Mouse (Mus musculus) spleen, adult 10 weeks (tissue): ENCODE results near the gene Tmem106c. TPM values are rescaled to one million over a fixed set of nuclear protein-coding genes. Genes with fewer than 3 reads are reported as not detected.

Source experiments
- polyA plus RNA-seq: library from polyadenylated mRNA; stranded (reverse); fragments of 350-450 nt; fragmentation: Illumina TruSeq; extraction: RNeasy Lipid Tissue Mini Kit (QIAGEN cat#74804); gene quantifications from one replicate; pipeline ENCODE4 v1.2.3, GENCODE M21; 2015; ENCODE audit warnings: low replicate concordance; ENCODE audit not compliant: insufficient read depth

The Tmem106c gene
- polyA plus RNA-seq, result 23.4 TPM

GRCm38 (mm10) chr15:97963989-97964835 is at the start of gene Tmem106c:
Gene Tmem106c, plus strand, starts transcription at chr15:97964200.

GRCm38 (mm10) chr15:98003822-98004739 is 40.1 kb downstream of the Tmem106c start, which contains the start of gene Col2a1:
Gene Col2a1, minus strand, starts transcription at chr15:98004695.

Other genes starting within 250 kb of the Tmem106c start
- 6.8 TPM for gene Endou, start 232.9 kb upstream of the Tmem106c start, polyA plus RNA-seq
- gene Rapgef3, start 196.2 kb upstream of the Tmem106c start, polyA plus RNA-seq, result 5.5 TPM
- gene Slc48a1, start 185.7 kb upstream of the Tmem106c start, polyA plus RNA-seq, result 89.6 TPM
- gene Hdac7, start 119.7 kb upstream of the Tmem106c start, polyA plus RNA-seq, result 51.7 TPM
- gene Vdr, start 53.6 kb upstream of the Tmem106c start, polyA plus RNA-seq, result 1.2 TPM
- gene Col2a1, start 40.5 kb downstream of the Tmem106c start, polyA plus RNA-seq, result not detected
- 5.4 TPM for gene Pfkm, start 128.4 kb downstream of the Tmem106c start, polyA plus RNA-seq
- 55.0 TPM for gene Senp1, start 129.5 kb downstream of the Tmem106c start, polyA plus RNA-seq
- 25.2 TPM for gene Asb8, start 201.4 kb downstream of the Tmem106c start, polyA plus RNA-seq
- gene Ccdc184, start 203.0 kb downstream of the Tmem106c start, polyA plus RNA-seq, result 0.39 TPM
- gene Olfr288, start 231.3 kb downstream of the Tmem106c start, polyA plus RNA-seq, result not detected